Mouse (Mus musculus): ENCODE results near the gene Kat2b. TPM values are rescaled to one million over a fixed set of nuclear protein-coding genes. Genes with fewer than 3 reads are reported as not detected.
"Not testable (repeated sequence)": the region's sequence is repeated elsewhere in the genome, so short reads cannot be mapped to it uniquely, and the experiment has no call there.

Gene Kat2b
- polyA plus RNA-seq, 1 experiment from 2014 or later, result 7.3 TPM

DNA sequence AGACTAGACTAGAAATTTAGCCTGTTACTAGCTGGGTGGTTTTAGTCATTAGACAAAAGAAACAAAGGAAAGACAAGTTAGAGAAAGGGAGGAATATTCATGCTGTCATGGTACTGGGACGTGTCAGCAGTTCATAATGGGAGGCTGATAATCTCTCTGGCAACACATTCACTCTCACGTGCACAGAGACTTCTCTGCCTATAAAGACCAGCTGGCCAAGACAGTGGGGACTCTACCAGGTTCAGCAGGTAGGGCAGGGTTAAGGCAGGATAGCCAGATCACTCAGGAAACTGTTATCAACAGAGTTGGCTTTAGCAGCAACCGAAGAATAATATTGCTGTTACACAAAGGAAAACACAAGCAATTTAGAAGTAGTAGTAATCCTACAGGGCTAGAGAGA, 9.2 kb upstream of the Kat2b start:
- Histone ChIP-seq H3K27ac (replicated peaks) (no peak overlapping the region), H3K9me3 (no peaks in the 10 kb centered on the region), H3K4me2 (no peak overlapping the region), H3K27me3 (no peaks in the 10 kb centered on the region), H3K4me1 (replicated peaks) (no peaks in the 10 kb centered on the region), H3K4me3 (no peak overlapping the region), H3K9ac (no peak overlapping the region), H3K36me3 (no peaks in the 10 kb centered on the region)
- no peak for ATAC-seq (ENCODE audit: low read depth)
- 61% methylated on average over 3 of the region's 3 CpGs for WGBS

DNA sequence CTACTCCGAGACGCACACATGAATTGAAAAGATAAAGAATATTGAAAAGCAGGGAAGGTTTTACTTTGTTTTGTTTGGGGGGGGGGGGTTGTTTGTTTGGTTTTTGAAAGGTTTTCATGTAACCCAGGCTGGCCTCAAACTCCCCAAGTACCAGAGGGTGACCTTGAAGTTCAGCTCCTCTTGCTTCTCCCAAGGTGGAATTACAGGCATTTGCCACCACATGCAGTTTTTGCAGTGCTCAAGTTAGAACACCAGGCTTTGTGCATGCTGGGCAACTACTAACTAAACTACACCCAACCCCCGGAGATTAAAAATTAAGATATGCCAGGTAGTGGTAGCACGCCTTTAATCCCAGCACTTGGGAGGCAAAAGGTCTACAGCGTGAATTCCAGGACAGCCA, 7.0 kb upstream of the Kat2b start:
- H3K4me1 ChIP-seq (replicated peaks), result no peaks in the 10 kb centered on the region
- 87% methylated on average over 5 of the region's 5 CpGs for WGBS

DNA sequence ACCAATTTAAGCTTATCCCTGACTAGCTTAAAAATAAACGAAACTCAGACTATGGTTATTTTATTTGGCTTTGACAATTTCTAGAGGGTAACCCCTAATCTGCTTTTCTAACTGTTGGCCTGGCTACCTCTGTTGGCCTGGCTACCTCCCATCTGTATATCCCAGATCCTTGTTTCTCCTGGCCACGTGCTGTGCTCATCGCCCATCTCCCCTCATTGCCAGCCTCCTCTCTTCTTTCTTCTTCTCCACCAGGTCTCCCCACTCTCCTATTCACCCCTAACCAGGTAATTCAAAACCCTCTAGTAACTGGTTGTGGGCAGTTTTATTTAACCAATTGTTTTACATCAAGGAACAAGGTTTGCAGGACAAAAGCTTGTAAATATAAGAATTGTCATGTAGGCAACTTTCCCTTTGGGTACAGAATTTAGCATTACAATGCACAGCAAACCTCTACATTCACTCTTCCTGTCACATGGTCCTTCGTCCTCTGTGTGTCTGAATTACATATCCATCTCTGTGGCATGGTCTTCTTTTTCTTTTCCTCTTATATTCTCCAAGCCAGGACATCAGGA, 5.1 kb upstream of the Kat2b start:
- Histone ChIP-seq H3K27me3 (no peaks in the 10 kb centered on the region), H3K4me2 (no peak overlapping the region), H3K27ac (replicated peaks) (no peak overlapping the region), H3K9ac (no peak overlapping the region), H3K4me1 (replicated peaks) (peaks cover 7% of the 10 kb centered on the region), H3K36me3 (no peaks in the 10 kb centered on the region), H3K4me3 (no peak overlapping the region), H3K9me3 (no peaks in the 10 kb centered on the region)
- ATAC-seq (ENCODE audit: low read depth), result no peak
- whole genome bisulfite sequencing, result 69% methylated on average over 4 of the region's 4 CpGs

More for the DNA sequence above, 7.0 kb upstream of the Kat2b start:
- no peak overlapping the region for H3K4me2 ChIP-seq
- H3K36me3 ChIP-seq, result no peaks in the 10 kb centered on the region
- H3K4me3 ChIP-seq, result no peak overlapping the region
- no peaks in the 10 kb centered on the region for H3K9me3 ChIP-seq
- H3K27me3 ChIP-seq, result no peaks in the 10 kb centered on the region
- no peak for ATAC-seq (ENCODE audit: low read depth)
- H3K27ac ChIP-seq (replicated peaks), result no peak overlapping the region
- H3K9ac ChIP-seq, result no peak overlapping the region

DNA sequence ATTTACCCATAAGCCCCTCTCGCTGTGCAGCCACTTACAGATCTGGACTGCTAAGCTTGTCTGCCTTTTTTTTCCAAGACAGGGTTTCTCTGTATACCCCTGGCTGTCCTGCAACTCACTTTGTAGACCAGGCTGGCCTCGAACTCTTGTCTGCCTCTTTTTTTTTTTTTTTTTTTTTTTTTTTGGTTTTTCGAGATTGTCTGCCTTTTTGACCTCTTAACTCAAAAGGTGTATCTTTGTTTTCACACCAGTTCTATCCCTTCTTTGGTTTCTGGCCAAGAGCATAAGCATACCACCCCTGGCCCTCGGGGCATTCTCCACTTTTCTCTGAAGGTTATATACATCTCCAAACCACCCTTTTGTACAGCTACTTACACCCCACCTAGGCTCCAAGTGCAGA, 1.8 kb upstream of the Kat2b start:
- H3K4me2 ChIP-seq, result no peak overlapping the region
- H3K27ac ChIP-seq (replicated peaks), result no peak overlapping the region
- no peaks in the 10 kb centered on the region for H3K9me3 ChIP-seq
- no peak overlapping the region for H3K4me3 ChIP-seq
- no peaks in the 10 kb centered on the region for H3K27me3 ChIP-seq
- H3K9ac ChIP-seq, result no peak overlapping the region
- ATAC-seq (ENCODE audit: low read depth), result no peak
- WGBS, result 98% methylated on average over 4 of the region's 4 CpGs
- H3K36me3 ChIP-seq, result no peaks in the 10 kb centered on the region
- peaks cover 23% of the 10 kb centered on the region for H3K4me1 ChIP-seq (replicated peaks)

GRCm38 (mm10) chr17:53566919-53567345, 271 bp downstream of the Kat2b start:
- under 1% methylated on average over 37 of the region's 51 CpGs for WGBS
- peak; percentile 64 for ATAC-seq (ENCODE audit: low read depth)

GRCm38 (mm10) chr17:53567346-53568101, 863 bp downstream of the Kat2b start:
- H3K9ac ChIP-seq, result peak overlapping the region; percentile 96
- peak overlapping the region; percentile 84 for H3K4me2 ChIP-seq
- peak overlapping the region; percentile 89 for H3K4me3 ChIP-seq
- ATAC-seq (ENCODE audit: low read depth), result peak; percentile 78
- no peaks in the 10 kb centered on the region for H3K36me3 ChIP-seq
- H3K4me1 ChIP-seq (replicated peaks), result peaks cover 32% of the 10 kb centered on the region
- WGBS, result under 1% methylated on average over 67 of the region's 67 CpGs
- no peaks in the 10 kb centered on the region for H3K9me3 ChIP-seq
- peak overlapping the region; percentile 97 for H3K27ac ChIP-seq (replicated peaks)
- no peaks in the 10 kb centered on the region for H3K27me3 ChIP-seq

More at GRCm38 (mm10) chr17:53566919-53567345, 271 bp downstream of the Kat2b start:
- H3K9me3 ChIP-seq, result no peaks in the 10 kb centered on the region
- H3K27me3 ChIP-seq, result no peaks in the 10 kb centered on the region
- peak overlapping the region; percentile 89 for H3K4me3 ChIP-seq
- peaks cover 32% of the 10 kb centered on the region for H3K4me1 ChIP-seq (replicated peaks)
- H3K36me3 ChIP-seq, result no peaks in the 10 kb centered on the region
- peak overlapping the region; percentile 97 for H3K27ac ChIP-seq (replicated peaks)
- H3K4me2 ChIP-seq, result peak overlapping the region; percentile 84
- H3K9ac ChIP-seq, result peak overlapping the region; percentile 96

DNA sequence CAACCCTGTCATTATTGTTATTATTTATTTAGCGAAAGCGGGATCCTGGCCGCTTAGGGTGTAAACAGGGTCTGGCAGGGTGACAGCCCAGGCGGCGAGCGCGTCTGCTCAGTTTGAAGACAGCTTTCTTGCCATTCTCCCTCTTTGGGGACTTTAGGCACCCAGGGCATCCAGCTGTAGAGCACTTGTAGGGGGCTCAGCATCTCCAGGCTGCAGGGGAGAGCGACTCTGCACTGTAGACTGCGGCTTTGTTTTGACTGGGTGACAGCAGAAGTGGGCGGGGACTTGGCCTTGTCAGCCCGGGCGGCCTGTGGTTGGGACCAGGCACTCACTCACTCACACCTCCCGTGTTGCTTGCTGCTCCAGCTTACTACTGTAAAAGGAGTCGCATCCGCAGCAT, 1.5 kb downstream of the Kat2b start:
- Histone ChIP-seq H3K4me3 (peak overlapping the region; percentile 89), H3K27me3 (no peaks in the 10 kb centered on the region), H3K4me1 (replicated peaks) (peaks cover 34% of the 10 kb centered on the region), H3K36me3 (no peaks in the 10 kb centered on the region), H3K27ac (replicated peaks) (peak overlapping the region; percentile 97), H3K9ac (peak overlapping the region; percentile 96), H3K9me3 (no peaks in the 10 kb centered on the region), H3K4me2 (peak overlapping the region; percentile 84)
- ATAC-seq (ENCODE audit: low read depth), result peak; percentile 93
- 1% methylated on average over 15 of the region's 15 CpGs for WGBS

GRCm38 (mm10) chr17:53568734-53569386, 2.2 kb downstream of the Kat2b start:
- no peaks in the 10 kb centered on the region for H3K36me3 ChIP-seq
- peak overlapping the region; percentile 89 for H3K4me3 ChIP-seq
- peak overlapping the region; percentile 84 for H3K4me2 ChIP-seq
- H3K27me3 ChIP-seq, result no peaks in the 10 kb centered on the region
- 40% methylated on average over 8 of the region's 8 CpGs for WGBS
- ATAC-seq (ENCODE audit: low read depth), result no peak
- H3K27ac ChIP-seq (replicated peaks), result peak overlapping the region; percentile 97
- no peaks in the 10 kb centered on the region for H3K9me3 ChIP-seq
- peaks cover 37% of the 10 kb centered on the region for H3K4me1 ChIP-seq (replicated peaks)
- H3K9ac ChIP-seq, result peak overlapping the region; percentile 96

DNA sequence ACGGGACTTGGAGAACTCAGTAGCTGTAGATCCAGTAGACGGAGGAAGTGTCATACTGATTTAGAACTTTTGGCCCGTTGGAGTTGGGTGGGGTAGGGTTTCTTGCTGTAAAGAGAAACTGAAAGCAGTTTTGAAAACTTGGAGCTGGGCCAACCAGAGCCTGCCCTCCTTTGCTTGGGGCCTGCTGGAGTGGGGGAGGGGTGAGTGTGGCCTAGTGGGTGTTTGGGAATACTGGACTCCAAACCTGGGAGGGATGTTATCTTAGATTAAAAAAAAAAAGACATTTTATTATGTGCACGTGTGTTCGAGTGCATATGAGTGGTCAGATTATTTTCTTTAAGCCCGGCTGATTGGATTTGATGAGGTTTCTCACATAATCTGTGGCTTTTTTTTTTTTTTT, 3.2 kb downstream of the Kat2b start:
- Histone ChIP-seq H3K27me3 (no peaks in the 10 kb centered on the region), H3K4me3 (0 out of 2 replicates have a peak overlapping the region, but pooled peaks have one; percentile 0), H3K36me3 (no peaks in the 10 kb centered on the region), H3K9ac (peak overlapping the region; percentile 38; the same call in 1 of the 2 replicates), H3K4me1 (replicated peaks) (peaks cover 37% of the 10 kb centered on the region), H3K9me3 (no peaks in the 10 kb centered on the region), H3K27ac (replicated peaks) (peak overlapping the region; percentile 69), H3K4me2 (peak overlapping the region; percentile 84)
- ATAC-seq (ENCODE audit: low read depth), result no peak
- WGBS, result 46% methylated on average over 6 of the region's 6 CpGs

- H3K36me3 ChIP-seq, result no peaks in the 10 kb centered on the region
- peak overlapping the region; percentile 33; the same call in 1 of the 2 replicates for H3K27ac ChIP-seq (replicated peaks)
- no peaks in the 10 kb centered on the region for H3K27me3 ChIP-seq
- H3K4me1 ChIP-seq (replicated peaks), result peaks cover 37% of the 10 kb centered on the region
- peak overlapping the region; percentile 84; the same call in 1 of the 2 replicates for H3K4me2 ChIP-seq
- H3K9me3 ChIP-seq, result no peaks in the 10 kb centered on the region
- 50% methylated on average over 10 of the region's 10 CpGs for WGBS
- H3K4me3 ChIP-seq, result no peak overlapping the region
- peak overlapping the region; percentile 38; the same call in 1 of the 2 replicates for H3K9ac ChIP-seq
- no peak for ATAC-seq (ENCODE audit: low read depth)
Observed at GRCm38 (mm10) chr17:53570361-53570875, 3.8 kb downstream of the Kat2b start.

DNA sequence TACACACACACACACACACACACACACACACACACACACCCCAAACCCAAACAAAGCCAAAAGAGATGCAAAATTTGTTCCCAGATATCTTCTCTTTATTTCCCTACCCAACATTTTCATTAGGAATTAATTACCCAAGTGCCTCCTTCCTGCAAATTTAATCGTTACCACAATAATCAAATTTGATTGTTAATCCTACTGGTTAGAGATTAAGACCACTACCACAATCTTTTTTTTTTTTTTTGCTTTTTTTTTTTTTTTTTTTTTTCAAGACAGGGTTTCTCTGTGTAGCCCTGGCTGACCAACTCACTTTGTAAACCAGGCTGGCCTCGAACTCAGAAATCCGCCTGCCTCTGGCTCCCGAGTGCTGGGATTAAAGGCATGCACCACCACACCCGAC, 4.3 kb downstream of the Kat2b start:
- not testable (repeated sequence) for H3K9me3 ChIP-seq; H3K27me3 ChIP-seq; H3K36me3 ChIP-seq; ATAC-seq (ENCODE audit: low read depth); H3K9ac ChIP-seq; H3K27ac ChIP-seq (replicated peaks); H3K4me3 ChIP-seq; H3K4me2 ChIP-seq
- WGBS, result 92% methylated on average over 5 of the region's 5 CpGs
- peaks cover 35% of the 10 kb centered on the region for H3K4me1 ChIP-seq (replicated peaks)

DNA sequence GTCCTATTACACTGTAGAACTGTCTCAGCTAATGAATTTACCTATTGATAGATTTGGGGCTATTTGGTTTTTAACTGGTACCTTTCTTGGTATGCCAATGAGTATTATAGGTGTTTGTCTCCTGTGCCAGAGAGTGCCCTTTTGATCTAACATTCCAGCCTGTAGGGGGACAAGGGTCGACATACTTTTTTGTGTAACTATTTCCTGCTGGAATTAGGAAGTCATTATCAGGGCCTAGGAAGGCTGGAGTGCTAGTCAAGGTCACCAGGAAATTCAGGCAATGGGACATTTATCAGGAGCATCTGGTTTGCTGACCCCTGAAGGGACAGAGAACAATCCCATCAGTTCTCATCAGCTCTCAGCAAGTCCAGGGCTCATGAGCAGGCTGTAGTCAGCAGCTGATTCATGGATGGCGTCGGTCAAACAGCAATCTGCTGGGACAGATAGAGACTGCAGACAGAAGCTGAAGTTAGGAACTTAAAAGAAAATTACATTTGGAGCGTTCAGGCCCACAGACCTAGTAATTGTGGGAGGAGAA, 6.4 kb downstream of the Kat2b start:
- no peaks in the 10 kb centered on the region for H3K9me3 ChIP-seq
- H3K27me3 ChIP-seq, result no peaks in the 10 kb centered on the region
- no peaks in the 10 kb centered on the region for H3K36me3 ChIP-seq
- 77% methylated on average over 4 of the region's 4 CpGs for WGBS
- no peak overlapping the region for H3K27ac ChIP-seq (replicated peaks)
- no peak overlapping the region for H3K9ac ChIP-seq
- H3K4me2 ChIP-seq, result no peak overlapping the region
- ATAC-seq (ENCODE audit: low read depth), result no peak
- H3K4me1 ChIP-seq (replicated peaks), result peaks cover 30% of the 10 kb centered on the region
- H3K4me3 ChIP-seq, result no peak overlapping the region
